Mouse (Mus musculus) CD4-positive helper T cell, adult 2 months (primary cell): ENCODE results near the gene Ehd4.

ENCODE experiments used
- DNase-seq: peaks from one replicate; pipeline ENCODE4 v3.0.0-alpha.2; 2012; ENCODE audit warnings: low read depth, missing footprints, low spot score

Gene Ehd4

DNA sequence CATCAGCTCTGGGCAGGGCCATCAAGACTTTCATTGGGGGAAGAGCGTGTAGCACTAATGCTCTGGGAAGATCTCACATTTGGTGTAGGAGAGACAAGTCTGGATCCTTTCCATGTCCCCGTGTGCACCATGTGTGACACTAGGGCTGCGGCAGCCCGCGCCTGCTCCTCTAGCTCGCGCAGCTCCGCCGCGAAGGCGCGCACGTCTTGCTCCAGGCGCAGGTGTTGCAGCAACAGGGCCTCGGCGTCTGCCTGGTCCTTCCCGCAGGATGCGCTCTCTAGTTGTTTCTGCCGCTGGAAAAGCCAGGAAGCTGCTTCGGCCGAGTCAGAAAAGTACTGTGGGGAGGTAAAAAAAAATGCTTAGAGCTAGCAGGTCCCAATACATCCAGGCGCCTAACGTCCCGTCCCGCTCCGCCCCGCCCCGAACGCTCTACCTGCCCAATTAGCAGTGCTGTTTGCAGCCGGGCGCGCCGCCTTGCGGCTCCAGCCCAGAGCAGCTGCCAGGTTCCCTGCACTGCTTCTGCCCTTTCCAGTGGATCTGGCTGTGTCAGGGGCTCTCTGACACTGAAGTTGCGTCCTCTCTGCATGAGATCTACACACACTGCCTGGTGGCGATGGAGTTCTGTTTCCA, 78.2 kb downstream of the Ehd4 start:
- DNase-seq, result peak; percentile 47

DNA sequence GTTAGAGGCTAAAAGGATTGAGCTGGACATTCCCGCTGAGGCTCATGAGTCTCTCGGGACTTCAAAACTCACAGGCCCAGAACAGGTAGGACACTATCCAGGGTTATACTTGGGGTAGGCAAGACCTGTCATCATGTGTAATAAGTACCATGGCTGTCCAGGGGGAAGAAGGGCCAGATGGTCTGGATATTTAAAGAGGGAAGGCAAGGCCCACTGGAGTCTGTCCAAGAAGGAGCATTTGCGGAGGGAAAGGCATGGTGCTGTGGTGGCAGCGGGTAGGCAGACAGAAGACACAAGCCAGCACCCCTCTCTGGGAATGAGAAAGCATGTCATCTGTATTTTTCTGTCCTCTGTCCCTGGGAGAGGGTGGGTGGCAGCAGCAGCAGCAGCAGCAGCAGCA, 80.3 kb downstream of the Ehd4 start:
- DNase-seq, result no peak

DNA sequence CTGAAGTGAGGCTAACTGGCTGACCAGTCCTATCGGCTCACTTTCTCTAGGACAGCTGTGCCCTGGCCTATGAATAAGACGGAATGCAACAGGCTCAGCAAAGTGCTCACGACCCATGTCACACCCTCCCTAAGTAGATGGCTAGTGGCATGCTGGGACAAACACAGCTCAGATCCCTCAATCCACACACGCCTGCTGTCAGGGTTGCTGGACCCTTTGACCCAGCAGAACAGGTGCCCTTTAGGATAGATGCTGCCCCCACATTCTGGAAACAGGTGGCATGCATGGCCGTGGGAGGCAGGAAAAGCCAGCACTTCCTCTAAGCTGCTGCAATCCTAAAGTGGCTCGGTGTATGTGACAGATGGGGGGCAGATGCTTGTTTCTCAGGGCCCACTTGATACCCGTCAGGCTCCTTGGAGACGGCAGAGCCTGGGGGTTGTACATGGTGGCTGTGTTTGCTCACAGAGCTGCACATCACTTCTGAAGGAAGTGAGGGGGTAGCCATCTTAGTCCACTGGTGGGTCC, 84.9 kb downstream of the Ehd4 start:
- no peak for DNase-seq

DNA sequence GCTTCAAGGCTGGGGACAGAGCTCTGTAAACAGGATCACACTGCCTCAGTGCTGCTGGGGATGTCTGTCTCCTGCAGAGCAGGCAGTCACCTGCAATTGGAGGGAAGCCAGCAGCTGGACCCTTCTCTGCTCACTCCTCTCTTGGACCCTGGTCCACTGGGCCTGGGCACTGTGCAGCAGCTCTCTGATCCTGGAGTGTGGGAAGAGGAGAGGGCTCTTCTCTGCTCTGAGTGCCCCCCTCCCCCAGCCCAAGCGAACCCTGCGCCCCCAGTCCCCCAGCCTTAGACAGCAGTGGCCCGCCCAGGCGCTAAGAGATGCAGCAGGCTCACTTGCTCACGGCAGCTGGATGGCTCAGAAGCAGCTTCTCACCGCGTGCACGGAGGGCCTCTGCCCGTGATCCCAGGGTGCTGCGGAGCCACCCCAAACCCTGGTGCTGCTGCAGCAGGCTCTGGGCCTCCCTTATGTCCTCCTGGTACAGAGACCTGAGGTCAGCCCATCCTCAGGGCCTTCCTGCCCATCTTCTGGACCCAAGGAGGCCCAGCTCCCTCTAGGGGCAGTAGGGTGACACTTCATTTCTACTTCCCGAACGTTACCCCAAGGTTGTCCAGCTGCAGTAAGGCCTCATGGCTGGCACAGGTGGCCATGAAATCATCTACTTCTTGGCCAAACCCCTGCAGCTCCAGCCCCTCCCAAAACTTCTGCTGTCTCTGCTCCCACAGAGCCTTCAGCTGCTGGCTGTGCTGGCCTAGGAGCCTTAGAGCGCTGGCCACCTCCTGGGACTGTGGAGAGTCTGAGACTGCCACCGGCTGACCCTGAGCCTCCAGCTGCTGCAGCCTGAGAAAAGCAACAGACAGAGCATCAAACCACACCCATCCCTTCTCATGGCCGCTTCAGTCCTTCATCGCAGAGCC, 85.6 kb downstream of the Ehd4 start:
- DNase-seq, result peak; percentile 12

DNA sequence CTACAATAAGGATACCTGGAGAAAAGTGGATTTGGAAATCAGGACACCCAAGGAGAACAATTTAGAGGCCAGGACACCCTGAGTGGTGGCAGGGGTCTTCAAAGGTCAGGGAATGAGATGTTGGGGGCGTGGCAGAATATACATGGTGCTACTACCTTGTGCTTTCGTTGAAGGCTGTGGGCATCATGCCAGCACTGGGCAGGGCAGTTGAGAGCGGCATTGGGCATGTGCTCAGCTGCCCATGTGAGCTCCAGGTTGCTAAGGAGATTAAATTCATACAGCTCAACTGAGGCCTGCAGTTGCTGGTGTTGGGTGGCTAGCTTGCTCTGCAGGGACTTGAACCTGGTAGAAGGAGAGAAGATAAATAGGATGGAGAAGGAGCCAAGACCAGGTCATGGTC, 88.2 kb downstream of the Ehd4 start:
- no peak for DNase-seq

DNA sequence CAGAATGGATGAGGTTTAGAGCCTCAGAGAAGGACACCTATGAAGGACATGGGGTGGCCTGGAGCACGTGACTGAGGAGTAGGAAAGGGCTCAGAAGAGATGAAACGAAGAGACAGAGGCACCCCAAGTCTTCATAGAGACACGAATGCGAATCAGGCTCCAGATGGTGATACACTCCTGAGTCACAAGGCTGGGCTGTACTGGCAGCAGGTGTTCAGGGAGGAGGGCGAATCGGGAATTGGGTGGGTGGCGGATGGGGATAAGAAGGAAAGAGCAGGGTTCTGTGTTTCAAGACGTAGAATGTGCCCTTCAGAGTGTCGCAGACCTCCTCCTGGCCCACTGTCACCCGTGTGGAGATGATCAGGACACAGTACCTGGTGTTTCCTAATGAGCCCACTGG, 89.2 kb downstream of the Ehd4 start:
- DNase-seq, result no peak

DNA sequence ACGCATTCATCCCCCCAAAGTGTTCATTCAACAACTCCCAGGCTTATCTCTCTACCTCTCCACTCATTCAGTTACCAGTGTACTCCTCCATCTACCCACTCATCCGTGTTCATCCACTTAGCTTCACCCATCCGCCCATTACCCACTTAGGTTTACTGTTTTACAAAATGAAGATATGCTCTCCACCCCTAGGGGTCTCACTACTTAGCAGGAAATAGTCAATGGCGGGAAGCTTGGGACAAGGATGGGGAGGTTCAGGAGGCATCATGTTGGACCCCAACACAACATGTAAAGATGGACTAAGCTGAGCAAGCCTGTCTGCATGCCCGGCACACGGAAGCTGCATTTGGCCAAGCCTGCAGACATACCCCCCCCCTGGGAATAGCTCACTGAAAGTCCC, 89.8 kb downstream of the Ehd4 start:
- DNase-seq, result no peak

DNA sequence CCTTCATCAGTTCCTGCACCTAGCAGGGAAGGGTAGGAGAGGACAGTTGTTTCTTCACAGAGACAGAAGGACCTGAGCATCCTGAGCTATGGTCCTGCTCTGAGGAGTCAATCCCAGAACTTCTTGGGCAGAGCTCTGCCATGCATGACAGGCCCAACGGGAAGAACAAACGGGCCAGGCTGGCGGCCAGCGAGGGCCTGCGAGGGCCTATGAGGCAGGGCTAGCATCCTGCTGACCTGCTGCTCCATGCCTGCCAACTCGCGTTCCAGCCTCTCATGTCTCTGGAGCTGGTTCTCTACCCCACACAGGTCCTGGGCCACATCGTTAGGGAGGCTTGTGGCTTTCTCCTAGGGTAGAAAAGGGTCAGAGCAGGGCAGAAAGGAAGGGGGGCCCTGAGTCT, 92.2 kb downstream of the Ehd4 start:
- no peak for DNase-seq

DNA sequence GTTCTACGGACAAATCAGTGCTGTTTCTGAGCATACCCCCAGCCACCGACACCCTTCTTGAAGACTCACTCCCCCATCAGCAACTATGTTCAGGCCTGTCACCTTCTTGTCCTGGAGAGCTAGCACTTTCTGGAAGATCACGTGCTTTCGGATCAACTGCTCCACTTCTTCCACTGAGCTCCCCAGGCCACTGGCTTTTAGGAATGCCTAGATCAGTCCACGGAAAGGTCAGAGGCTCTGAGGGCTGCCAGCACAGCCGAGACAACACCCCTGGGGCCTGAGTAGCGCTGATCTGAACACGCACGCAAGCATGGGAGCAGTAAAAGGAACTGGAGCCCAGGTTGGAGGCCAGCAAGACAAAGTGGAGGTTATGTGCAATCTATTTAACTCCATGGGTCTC, 93.8 kb downstream of the Ehd4 start:
- no peak for DNase-seq

DNA sequence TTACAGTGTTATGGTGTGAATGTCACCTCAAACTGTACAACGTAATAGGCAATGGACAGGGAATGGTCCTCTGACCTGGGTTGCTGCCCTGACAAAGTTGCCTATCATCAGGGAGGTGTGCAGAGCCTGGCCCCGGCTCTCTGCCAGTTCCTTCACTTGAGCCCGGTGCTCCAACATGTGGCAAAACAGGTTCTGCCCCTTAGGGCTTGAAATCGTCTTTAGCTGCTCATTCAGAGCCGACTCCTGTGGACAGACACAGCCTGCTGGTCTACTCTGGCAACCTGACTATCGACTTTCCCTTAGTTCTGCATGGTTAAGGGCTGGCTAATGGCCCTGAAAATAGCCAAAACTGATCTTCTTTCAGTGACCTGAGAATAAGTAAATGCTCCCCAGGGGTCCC, 94.2 kb downstream of the Ehd4 start:
- no peak for DNase-seq

DNA sequence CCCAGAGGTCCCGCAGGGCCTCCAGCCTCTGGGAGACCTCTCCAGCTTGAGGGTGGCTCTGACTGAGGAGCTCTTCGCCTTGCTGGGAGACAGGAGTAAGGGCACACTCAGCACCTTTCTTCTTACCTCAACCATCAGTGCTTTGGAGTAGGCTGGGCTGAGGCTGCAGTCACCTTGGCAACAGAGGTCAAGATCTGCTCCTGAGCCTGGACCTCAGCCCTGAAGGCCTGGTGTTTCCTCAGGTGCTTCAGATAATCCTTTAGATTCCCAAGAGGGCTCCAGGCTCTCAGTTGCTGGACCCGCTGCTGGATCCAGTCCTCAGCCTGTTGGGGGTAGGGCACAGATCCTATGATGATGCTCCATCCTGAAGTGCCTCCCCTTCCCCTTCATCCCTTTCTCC, 94.9 kb downstream of the Ehd4 start:
- DNase-seq, result no peak

DNA sequence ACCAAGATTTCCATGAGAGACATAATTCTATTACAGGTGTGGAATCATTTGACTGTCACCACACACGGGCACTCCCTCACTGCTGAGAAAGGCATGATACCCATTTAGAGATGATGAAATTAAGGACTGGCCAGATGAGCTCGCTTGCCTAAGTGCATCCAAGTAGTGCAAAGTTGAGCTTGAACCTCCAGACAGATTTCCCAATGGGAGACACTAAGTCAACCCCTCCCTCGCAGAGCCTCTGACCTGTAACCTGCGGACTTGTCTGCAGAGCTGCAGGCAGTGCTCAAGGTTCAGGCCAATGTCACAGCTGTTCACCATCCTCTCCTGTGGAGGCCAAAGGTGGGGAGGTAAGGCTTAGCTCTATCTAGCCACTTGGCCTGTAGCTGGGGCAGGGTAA, 95.6 kb downstream of the Ehd4 start:
- no peak for DNase-seq

DNA sequence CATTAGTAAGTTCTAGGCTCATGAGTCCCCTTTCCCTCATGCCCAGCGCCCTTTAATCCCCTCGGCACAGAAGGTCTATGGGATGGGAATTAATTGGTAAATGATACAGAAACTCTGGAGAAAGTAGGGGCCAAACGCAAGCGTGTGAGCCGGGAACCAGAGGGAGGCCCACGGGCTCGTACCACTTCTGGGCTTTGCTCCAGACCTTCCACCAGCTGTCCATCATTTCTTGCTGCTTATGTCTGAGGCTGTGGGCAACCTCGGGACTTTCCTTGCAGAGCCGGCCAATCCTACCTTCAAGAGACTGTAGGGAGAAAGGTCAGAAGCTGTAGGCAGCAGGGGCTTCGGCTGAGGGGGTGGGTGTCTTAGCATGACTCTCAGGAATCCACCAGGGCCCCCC, 98.5 kb downstream of the Ehd4 start:
- no peak for DNase-seq

DNA sequence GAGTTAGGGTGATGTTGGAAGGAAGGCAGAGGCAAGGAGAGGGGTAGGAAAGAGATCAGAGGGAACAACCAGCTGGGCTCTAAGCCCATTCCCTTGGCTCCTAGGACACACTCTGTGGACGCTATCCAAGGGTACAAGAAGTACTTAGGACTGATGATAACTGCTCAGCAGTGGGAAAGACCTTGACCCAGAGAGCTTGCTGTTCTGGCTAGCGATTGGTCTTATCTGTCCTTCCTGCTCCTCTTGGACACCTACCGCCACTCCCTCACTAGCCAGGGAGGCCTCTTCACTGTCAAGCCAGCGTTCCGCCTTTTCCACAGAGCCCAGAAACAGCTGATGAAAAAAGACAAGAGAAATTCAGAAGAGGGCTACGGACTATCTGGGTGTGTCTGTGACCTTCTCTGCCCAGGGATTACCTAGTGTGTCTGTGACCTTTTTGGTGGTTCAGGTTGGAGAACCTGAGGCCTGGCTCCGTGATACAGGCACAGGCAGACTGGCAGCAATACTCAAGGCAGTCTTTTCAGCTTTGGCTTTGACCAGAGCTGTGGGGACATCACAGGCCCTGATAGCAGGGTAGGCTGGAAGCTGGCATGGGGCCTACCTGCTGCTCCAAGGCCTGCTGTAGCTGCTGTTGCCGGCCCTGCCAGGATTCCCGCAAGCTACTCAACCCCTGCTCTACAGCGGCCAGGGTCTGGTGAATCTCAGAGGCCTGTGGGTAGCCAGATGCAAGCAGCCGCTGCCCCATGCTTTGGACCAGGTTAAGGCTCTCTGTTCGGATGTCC, 99.4 kb downstream of the Ehd4 start:
- DNase-seq, result no peak

DNA sequence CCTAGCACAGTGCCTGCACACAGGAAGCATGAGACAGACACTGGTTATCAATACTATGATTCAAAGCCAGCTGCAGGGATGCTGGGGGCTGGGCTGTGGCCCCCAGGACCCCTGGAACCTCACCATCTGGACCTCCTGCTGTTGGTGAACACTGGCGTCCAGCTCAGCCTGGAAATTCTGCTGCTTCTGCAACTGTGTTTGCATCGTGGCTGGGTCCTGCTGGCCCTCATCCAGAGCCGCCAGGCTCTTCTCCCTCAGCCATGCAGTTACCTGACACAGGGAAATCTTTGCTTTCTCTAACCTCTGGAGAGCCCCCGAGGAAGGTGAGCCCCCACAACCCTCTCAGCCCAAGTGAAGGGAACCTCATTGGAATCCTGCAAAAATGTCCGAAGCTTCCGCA, 103.0 kb downstream of the Ehd4 start:
- DNase-seq, result no peak

DNA sequence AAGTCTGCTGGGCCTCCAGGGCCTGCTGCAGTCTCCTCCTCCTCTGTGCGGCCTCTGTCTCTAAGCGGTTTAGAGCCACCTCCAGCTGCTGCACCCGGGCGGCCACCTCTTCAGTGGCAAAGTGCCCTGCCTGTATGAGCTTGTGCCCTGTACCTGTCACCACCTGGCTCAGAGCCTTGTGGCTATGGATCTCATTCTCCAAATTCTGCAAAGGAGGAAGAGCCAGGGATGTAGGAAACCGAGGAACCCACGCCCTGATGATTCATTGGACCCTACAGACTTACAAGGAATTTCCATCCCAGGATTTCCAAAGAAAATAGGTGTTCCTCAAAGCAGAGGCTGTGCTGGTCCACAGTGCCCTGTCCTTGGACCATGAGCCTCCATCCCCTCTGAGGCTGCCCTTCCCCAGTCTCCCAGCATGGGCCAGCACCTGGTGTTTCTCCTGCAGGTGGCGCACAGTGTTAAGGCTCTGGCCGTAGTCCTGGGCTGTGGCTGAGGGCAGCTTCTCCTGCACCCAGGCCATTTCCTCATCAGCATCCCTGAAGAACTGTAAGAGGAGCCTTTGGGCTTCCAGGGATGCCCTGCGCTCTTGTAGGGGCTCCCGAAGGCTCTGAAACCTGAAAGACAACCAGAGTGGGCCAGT, 104.7 kb downstream of the Ehd4 start:
- DNase-seq, result no peak

DNA sequence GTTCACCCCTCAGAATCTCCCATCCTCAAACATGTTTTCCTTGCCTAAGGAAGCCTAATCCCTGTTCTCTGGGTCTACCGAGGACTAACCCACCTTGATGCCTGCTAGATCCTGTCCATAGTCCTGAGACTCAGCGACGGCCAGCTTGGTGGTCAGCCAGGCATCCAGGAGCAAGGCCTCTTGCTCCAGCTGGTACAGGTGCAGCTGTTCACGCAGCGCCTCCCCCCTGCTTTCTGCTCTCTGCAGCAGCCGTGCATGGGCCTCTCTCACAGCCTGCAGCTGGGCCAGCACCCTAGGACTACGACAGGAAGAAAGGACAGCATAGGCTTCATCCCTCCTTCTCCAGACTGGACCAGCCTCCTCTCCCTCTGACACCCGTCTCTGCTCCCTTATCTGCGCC, 106.2 kb downstream of the Ehd4 start:
- DNase-seq, result no peak

DNA sequence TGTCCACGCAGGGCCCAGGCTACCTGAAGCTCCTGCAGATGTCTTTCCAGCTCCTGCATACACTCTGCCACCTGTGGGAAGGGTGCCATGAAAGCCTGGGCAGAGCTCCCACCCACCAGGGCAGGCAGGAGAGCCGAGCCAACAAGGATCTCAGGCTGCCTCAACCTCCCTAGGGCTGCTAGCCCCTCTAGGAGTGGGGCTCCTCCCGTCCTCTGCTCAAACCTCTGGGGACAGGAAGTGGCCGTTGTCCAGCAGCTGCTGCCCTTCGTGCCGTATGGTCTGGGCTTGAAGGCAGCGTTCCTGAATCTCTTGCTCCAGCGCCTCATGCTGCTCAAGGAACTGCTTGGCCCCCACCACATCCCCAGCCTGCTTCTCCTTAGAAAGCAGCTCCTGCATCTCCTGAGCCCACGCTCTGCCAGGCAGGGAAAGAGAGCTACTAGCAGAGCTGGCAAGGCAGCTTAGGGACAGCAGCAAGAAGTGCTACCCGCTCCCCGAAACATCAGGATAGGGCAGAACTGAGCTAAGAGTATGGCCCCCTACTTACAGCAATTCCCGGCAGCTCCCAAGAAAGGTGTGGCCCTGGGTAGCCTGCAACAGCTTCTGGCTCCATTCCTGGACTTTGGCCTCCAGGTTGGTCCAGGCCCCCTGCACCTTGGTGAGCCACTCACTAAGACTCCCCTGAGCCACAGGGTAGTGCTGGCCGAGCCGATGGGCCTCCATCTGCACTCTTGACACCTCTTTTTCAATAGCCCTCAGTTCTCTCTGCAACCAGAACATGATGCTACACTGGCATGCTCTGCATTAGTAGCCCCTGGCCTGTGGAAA, 107.7 kb downstream of the Ehd4 start:
- no peak for DNase-seq

DNA sequence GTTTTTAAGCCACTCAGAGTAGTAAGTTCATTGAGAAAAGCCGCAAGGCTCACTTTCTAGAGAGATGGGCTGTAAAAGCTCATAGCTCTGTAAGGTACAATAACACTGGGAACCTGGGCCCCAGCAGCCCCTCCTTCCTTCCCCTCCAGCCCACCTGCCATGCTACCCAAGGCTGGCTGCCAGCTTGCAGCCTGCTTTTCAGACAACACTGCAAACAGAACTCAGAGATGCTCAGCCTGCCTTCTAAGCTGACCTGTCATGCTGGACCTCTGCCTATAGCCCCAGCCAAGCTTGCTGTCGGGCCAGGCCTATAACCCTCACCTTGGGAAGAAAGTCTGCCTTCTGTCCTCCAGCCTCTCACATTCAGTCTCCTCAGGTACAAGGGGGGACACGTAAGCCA, 109.7 kb downstream of the Ehd4 start:
- DNase-seq, result no peak

DNA sequence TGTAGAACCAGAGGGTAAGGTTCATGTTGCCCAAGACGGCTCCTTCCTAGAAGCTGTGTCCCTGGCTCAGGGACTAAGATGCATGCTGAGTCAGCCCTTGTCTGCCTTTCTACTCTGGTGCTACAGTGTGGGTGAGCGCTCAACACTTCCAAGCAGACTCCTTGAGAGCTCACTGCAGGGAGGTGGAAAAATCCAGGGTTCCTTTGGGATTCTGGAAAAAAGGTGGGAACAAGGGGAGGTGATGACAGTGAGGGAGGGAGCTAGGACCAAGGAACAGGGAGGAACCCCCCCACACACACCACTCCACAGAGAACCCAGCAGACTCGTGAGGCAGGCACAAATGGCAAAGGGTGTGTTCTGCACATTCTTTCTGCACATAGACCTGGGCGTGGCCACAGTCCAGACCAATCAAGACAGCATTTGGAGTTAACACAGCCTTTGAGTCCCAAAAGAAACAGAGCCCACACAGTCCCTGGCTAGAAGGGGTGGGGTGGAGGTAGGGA, 110.3 kb downstream of the Ehd4 start:
- DNase-seq, result no peak

DNA sequence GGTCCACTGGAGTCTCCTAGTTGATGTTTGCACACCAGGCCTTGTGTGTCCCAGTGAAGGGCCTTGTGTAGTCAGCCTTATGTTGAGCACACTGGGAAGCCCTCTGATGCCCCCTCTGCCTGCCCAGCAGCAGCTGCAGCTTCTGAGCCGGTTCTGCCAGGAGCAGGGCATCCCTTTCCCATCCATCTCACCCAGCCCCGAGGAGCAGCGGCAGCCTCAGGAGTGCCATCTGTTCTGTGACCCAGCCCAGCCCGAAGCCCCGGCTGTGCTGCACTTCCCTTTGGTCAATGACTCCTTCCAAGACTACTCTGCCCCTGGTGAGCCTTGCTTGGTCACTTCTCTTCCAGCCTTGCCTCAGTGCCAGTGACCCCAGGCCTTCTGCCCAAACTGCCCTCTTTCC, 113.4 kb downstream of the Ehd4 start:
- DNase-seq, result no peak
